Comparison of ENCODE assay signal across 15 mouse cellular contexts in genomic region chr7:40392207-40392606, GRCm38 (mm10).
DNase-seq lines count a peak whose midpoint lies in the region; ATAC-seq and TF ChIP-seq lines count a peak whose summit lies in the region.
"Had no signal": no experiment of that assay in that cellular context is flagged by ENCODE, and none has a peak within 500 bp of the region (broad histone marks: within the 10 kb centered on the region; RNA-seq: fewer than 3 reads in every experiment).

No protein-coding gene starts in this region.

- no peaks in the 10 kb centered on the region for H3K9me3 ChIP-seq in forebrain, embryonic 16.5 days (ENCODE audit: control insufficient read depth, low read length)
- no peaks in the 10 kb centered on the region for H3K9me3 ChIP-seq in neural tube, embryonic 13.5 days
- no peaks in the 10 kb centered on the region for H3K9me3 ChIP-seq in kidney, embryonic 14.5 days (ENCODE audit: control insufficient read depth, low read length)
- H3K9me3 ChIP-seq: heart, embryonic 10.5 days; lung, embryonic 15.5 days had no signal

- peak in 1 of 2 experiments; percentile 17 for DNase-seq in layer of hippocampus, adult 2 months (ENCODE audit: low spot score in 2 of 2)
- DNase-seq in layer of hippocampus, adult 9-10 months (ENCODE audit: low spot score), result no peak
- DNase-seq in mesoderm, embryonic 11.5 days (ENCODE audit: low read depth, low spot score), result peak; percentile 16
- no peak for DNase-seq in left cerebral cortex, adult 8-10 months (ENCODE audit: low spot score in 2 of 2)
- no peak for DNase-seq in heart, adult 9 months (ENCODE audit: low spot score in 2 of 2)
- DNase-seq: adrenal gland, postnatal 25 days; B cell, adult 2 months; cerebellum, postnatal 25 days; kidney, adult 11 months; thymus, adult 18-20 months had no signal

- H3K4me2 ChIP-seq in forebrain, embryonic 16.5 days (ENCODE audit: low read length), result no peak overlapping the region
- H3K4me2 ChIP-seq in neural tube, embryonic 13.5 days, result no peak overlapping the region
- H3K4me2 ChIP-seq in kidney, embryonic 14.5 days (replicated peaks; ENCODE audit: low read depth, low read length), result no peak overlapping the region
- H3K4me2 ChIP-seq: lung, embryonic 15.5 days had no signal

- H3K27me3 ChIP-seq in forebrain, embryonic 16.5 days (replicated peaks; ENCODE audit: control insufficient read depth, insufficient read depth, low read length), result no peaks in the 10 kb centered on the region
- H3K27me3 ChIP-seq in neural tube, embryonic 13.5 days, result 0 out of 2 replicates have a peak, but pooled peaks cover 3% of the 10 kb centered on the region
- H3K27me3 ChIP-seq in kidney, embryonic 14.5 days (ENCODE audit: control insufficient read depth, insufficient read depth, low read length), result no peaks in the 10 kb centered on the region
- H3K27me3 ChIP-seq: lung, embryonic 15.5 days had no signal

- peak overlapping the region; percentile 74 for H3K27ac ChIP-seq in layer of hippocampus, adult 2 months
- peak overlapping the region; percentile 77 for H3K27ac ChIP-seq in forebrain, embryonic 16.5 days (ENCODE audit: low read length)
- H3K27ac ChIP-seq in neural tube, embryonic 13.5 days (replicated peaks), result peak overlapping the region; percentile 20; the same call in 1 of the 2 replicates
- no peak overlapping the region for H3K27ac ChIP-seq in kidney, embryonic 14.5 days (ENCODE audit: low read depth, low read length)
- H3K27ac ChIP-seq: heart, embryonic 10.5 days; lung, embryonic 15.5 days had no signal

- WGBS in forebrain, embryonic 16.5 days, result 4% methylated on average over 3 of the region's 3 CpGs
- 25% methylated on average over 3 of the region's 3 CpGs for WGBS in neural tube, embryonic 13.5 days
- 64% methylated on average over 3 of the region's 3 CpGs for WGBS in kidney, embryonic 14.5 days

- no peak overlapping the region for H3K4me3 ChIP-seq in layer of hippocampus, adult 2 months
- H3K4me3 ChIP-seq in forebrain, embryonic 16.5 days (replicated peaks; ENCODE audit: low read length), result no peak overlapping the region
- H3K4me3 ChIP-seq in neural tube, embryonic 13.5 days, result no peak overlapping the region
- no peak overlapping the region for H3K4me3 ChIP-seq in kidney, embryonic 14.5 days (ENCODE audit: low read length)
- H3K4me3 ChIP-seq: heart, embryonic 10.5 days; lung, embryonic 15.5 days had no signal

- H3K36me3 ChIP-seq in forebrain, embryonic 16.5 days (ENCODE audit: control insufficient read depth, insufficient read depth), result no peaks in the 10 kb centered on the region
- no peaks in the 10 kb centered on the region for H3K36me3 ChIP-seq in neural tube, embryonic 13.5 days
- H3K36me3 ChIP-seq in kidney, embryonic 14.5 days (ENCODE audit: control insufficient read depth, insufficient read depth, low read length), result no peaks in the 10 kb centered on the region
- H3K36me3 ChIP-seq: heart, embryonic 10.5 days; lung, embryonic 15.5 days had no signal

- no peak overlapping the region for H3K9ac ChIP-seq in forebrain, embryonic 16.5 days (replicated peaks; ENCODE audit: low read depth, low read length)
- H3K9ac ChIP-seq in neural tube, embryonic 13.5 days, result no peak overlapping the region
- H3K9ac ChIP-seq in kidney, embryonic 14.5 days (ENCODE audit: low read depth, low read length), result no peak overlapping the region
- H3K9ac ChIP-seq: lung, embryonic 15.5 days had no signal

- no peak for TF ChIP-seq CTCF in layer of hippocampus, adult 2 months (conservative IDR thresholded peaks at IDR 0.05)

- peak; percentile 94 for ATAC-seq in forebrain, embryonic 16.5 days
- peak; percentile 82 for ATAC-seq in neural tube, embryonic 13.5 days (ENCODE audit: low read depth)
- no peak for ATAC-seq in kidney, embryonic 14.5 days (ENCODE audit: low FRiP score, low TSS enrichment)

- H3K4me1 ChIP-seq in forebrain, embryonic 16.5 days (replicated peaks; ENCODE audit: control insufficient read depth, insufficient read depth, low read length), result peaks cover 28% of the 10 kb centered on the region
- H3K4me1 ChIP-seq in neural tube, embryonic 13.5 days (replicated peaks), result peaks cover 28% of the 10 kb centered on the region
- H3K4me1 ChIP-seq in kidney, embryonic 14.5 days (ENCODE audit: control insufficient read depth, insufficient read depth, low read length), result no peaks in the 10 kb centered on the region
- H3K4me1 ChIP-seq: lung, embryonic 15.5 days had no signal
